20 mouse cellular contexts compared by ENCODE assay signal in the genomic region with DNA sequence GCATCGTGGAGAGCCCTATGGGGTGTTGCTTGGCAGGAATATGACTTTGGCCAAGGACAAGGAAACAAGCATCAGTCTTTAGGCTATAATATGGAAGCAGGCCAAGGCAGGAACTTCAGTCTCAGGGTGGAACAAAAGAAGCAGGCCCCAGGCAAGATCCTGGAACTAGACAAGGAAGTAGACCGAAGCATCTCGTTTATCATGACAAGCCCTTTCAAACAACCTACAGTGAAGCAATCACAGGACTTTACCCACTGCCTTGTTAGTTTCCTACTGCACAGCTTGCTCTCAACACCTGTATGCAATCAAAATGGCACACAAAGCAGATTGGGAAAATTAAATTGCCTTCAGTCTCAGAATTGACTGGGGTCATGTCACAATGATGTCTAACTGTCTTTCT.
"Had no signal": no experiment of that assay in that cellular context is flagged by ENCODE, and none has a peak within 500 bp of the region (broad histone marks: within the 10 kb centered on the region; RNA-seq: fewer than 3 reads in every experiment).

No protein-coding gene starts in this region.

- H3K4me3 ChIP-seq: limb, embryonic 12.5 days; limb, embryonic 15.5 days; lung, embryonic 15.5 days; megakaryocyte, embryonic 14.5 days; midbrain, embryonic 10.5 days; neural tube, embryonic 12.5 days; neural tube, embryonic 15.5 days had no signal

- H3K9ac ChIP-seq: limb, embryonic 12.5 days; limb, embryonic 15.5 days; liver, embryonic 14.5 days; liver, postnatal 0 days; lung, embryonic 15.5 days; neural tube, embryonic 12.5 days; neural tube, embryonic 15.5 days had no signal

- H3K4me2 ChIP-seq: limb, embryonic 12.5 days; limb, embryonic 15.5 days; liver, embryonic 11.5 days; lung, embryonic 15.5 days; neural tube, embryonic 12.5 days; neural tube, embryonic 15.5 days had no signal

- ATAC-seq: liver, postnatal 0 days had no signal

- DNase-seq: kidney, adult 18-20 months; kidney, adult 9 months; kidney, postnatal 14 days; kidney, postnatal 4 days; left cerebral cortex, postnatal 4 days; liver, postnatal 0 days; lung, postnatal 14 days; midbrain, embryonic 14.5 days; right cerebral cortex, adult 18-20 months; thymus, adult 18-20 months; thymus, postnatal 36 days had no signal

- H3K9me3 ChIP-seq: limb, embryonic 12.5 days; limb, embryonic 15.5 days; lung, embryonic 15.5 days; midbrain, embryonic 10.5 days; neural tube, embryonic 12.5 days; neural tube, embryonic 15.5 days had no signal

- H3K27ac ChIP-seq: limb, embryonic 12.5 days; limb, embryonic 15.5 days; liver, embryonic 14.5 days; lung, embryonic 15.5 days; midbrain, embryonic 10.5 days; neural tube, embryonic 12.5 days; neural tube, embryonic 15.5 days had no signal

- H3K36me3 ChIP-seq: limb, embryonic 12.5 days; limb, embryonic 15.5 days; lung, embryonic 15.5 days; midbrain, embryonic 10.5 days; neural tube, embryonic 12.5 days; neural tube, embryonic 15.5 days had no signal

- H3K27me3 ChIP-seq: limb, embryonic 12.5 days; limb, embryonic 15.5 days; lung, embryonic 15.5 days; megakaryocyte, embryonic 14.5 days; neural tube, embryonic 12.5 days; neural tube, embryonic 15.5 days had no signal

- H3K4me1 ChIP-seq: limb, embryonic 12.5 days; limb, embryonic 15.5 days; lung, embryonic 15.5 days; megakaryocyte, embryonic 14.5 days; midbrain, embryonic 10.5 days; neural tube, embryonic 12.5 days; neural tube, embryonic 15.5 days had no signal
